Mouse (Mus musculus) G1E (cell line): ENCODE results near the gene Drc7.

ENCODE experiments used
- CTCF ChIP-seq: IDR thresholded peaks from 2 replicates; pipeline ENCODE4 v1.5.1; 2012; ENCODE audit warnings: low read depth, low read length, inconsistent platforms, mixed read lengths
- GATA1 ChIP-seq: IDR thresholded peaks from 2 replicates; pipeline ENCODE4 v1.6.1; 2012; ENCODE audit warnings: borderline replicate concordance, low read length, inconsistent platforms, mixed read lengths
- POLR2AphosphoS5 ChIP-seq: IDR thresholded peaks from 2 replicates; pipeline ENCODE4 v1.6.1; 2012; ENCODE audit warnings: low read depth, low read length, inconsistent platforms; ENCODE audit not compliant: insufficient replicate concordance

- TF ChIP-seq CTCF (no peak), GATA1 (no peak), POLR2AphosphoS5 (no peak)
Measured at GRCm38 (mm10) chr8:95025421-95025820, 29.5 kb upstream of the Drc7 start.
